Mouse (Mus musculus) brain, embryonic 14.5 days (tissue): Measurements from ENCODE around the gene Pclo.

ENCODE experiments used
- CTCF ChIP-seq: fragments of 200-500 bp; IDR thresholded peaks from 2 replicates; pipeline ENCODE4 v1.5.1; 2012; ENCODE audit warnings: inconsistent platforms, mild to moderate bottlenecking, moderate library complexity, borderline replicate concordance; ENCODE audit not compliant: insufficient read depth, insufficient read length; ENCODE audit errors: extremely low read depth
- POLR2A ChIP-seq: fragments of 200-500 bp; IDR thresholded peaks from 2 replicates; pipeline ENCODE4 v1.6.1; 2012; ENCODE audit warnings: mild to moderate bottlenecking, inconsistent platforms, borderline replicate concordance; ENCODE audit not compliant: poor library complexity, insufficient read depth, insufficient read length, severe bottlenecking; ENCODE audit errors: extremely low read depth

DNA sequence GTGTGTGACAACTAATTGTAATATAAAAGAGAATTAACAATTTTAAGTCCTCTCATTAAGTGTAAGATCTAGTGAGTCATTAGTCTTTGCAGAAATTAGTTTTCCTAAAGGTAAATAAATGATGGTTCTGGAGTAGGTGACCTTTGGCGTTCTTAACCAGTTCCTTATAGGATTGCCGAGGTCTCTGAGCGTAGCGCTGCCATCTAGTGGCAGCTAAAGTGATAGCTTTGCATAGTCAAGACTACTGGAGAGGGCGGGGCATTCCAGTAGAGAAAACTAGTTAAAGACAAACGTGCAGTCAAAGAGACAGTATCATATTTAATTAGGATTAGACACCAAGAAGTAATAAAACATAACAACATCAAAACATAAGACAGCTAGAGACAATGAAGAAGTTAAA is 292.4 kb downstream of the Pclo start:
- peak; percentile 77; the same call in 1 of the 2 replicates for TF ChIP-seq CTCF
- TF ChIP-seq POLR2A, result no peak
